Mouse (Mus musculus): ENCODE data around the gene Ghdc. TPM values are rescaled to one million over a fixed set of nuclear protein-coding genes. Genes with fewer than 3 reads are reported as not detected.

Gene Ghdc
- polyA plus RNA-seq (2012; rRNA removed) (12.1 and 14.0 TPM in 2 replicates), polyA plus RNA-seq (2014; fragmentation: Nextera tagmentation; extraction: Ambion mirVana) (3.7 and 5.7 TPM in 2 replicates)

DNA sequence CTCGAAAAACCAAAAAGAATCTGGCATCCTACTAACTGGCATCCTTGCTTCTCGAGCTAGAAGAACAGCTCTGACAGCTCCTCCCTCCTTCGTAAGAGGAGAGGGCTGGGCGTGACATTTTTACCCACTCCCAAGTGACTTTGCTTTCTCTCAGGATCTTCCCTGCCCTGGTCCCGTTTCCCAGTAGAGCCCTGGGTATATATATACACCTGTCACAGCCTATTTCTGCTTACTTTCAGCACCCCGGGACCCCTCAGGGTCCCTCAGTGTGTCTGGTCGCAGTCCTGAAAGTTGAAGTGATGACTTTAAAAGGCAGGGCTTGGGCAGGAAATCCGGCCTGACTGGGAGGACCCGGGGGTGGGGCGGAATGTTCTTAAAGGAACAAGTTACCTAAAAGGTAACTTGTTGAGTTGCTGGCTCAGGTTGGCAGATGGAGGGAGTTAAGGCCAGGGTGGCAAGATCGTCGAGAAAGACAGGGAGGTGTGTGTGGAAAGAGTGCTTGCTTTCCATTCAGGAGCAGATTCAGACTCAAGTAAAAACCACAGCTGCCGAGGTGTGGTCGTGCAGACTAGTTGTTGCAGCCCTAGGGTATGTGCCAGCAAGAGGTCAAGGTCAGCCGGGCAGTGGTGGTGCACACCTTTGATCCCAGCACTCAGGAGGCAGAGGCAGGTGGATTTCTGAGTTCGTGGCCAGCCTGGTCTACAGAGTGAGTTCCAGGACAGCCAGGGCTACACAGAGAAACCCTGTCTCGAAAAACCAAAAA lies at the start of gene Ghdc:
Gene Ghdc (minus strand): TSS at position 312 of the 763 bp plus-strand sequence.
- Histone ChIP-seq H3K9me3 (ENCODE audit: control insufficient read depth, low read length) (no peaks in the 10 kb centered on the region), H3K4me2 (replicated peaks; ENCODE audit: low read depth, low read length, severe bottlenecking) (peak within 1 kb of the TSS; percentile 51), H3K9ac (ENCODE audit: low read depth, low read length, severe bottlenecking) (peak within 1 kb of the TSS; percentile 46), H3K4me1 (ENCODE audit: control insufficient read depth, insufficient read depth, low read length) (peaks cover 3% of the 10 kb centered on the region; the same call in 1 of the 2 replicates), H3K27me3 (ENCODE audit: control insufficient read depth, insufficient read depth, low read length) (no peaks in the 10 kb centered on the region), H3K36me3 (ENCODE audit: control insufficient read depth, insufficient read depth, low read length) (no peaks in the 10 kb centered on the region), H3K27ac (replicated peaks; ENCODE audit: low read depth, low read length) (no peak within 1 kb of the TSS; the same call in 1 of the 2 replicates), H3K4me3 (replicated peaks; ENCODE audit: low read length) (peak within 1 kb of the TSS; percentile 47)
- ATAC-seq (ENCODE audit: low FRiP score, low read depth) (peak; percentile 67), DNase-seq (ENCODE audit: low spot score) (peak; percentile 66)
- no peak for TF ChIP-seq POLR2A (IDR thresholded peaks at IDR 0.05; ENCODE audit: borderline replicate concordance, extremely low read depth, insufficient read depth, insufficient read length)
- WGBS, result 15% methylated on average over 17 of the region's 17 CpGs

DNA sequence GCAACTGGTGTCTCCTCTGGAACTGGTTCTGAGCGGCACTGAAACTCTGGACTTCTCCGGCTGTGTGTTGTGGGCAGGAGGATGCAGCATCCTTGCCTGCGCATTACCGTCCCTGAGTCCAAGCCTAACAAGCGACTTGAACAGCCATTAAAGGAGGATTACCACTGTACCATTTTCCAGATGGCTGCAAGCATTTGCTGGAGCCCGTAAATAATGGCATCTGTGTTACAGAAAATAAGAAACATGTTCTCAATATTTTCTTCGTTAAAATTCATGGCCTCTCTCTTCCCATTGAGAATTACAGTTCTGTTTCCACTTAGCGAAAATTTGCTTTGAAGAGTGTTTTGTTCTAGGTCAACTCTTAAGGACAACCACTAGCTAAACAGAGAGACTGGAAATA lies 49.3 kb upstream of the Ghdc start:
- peak; percentile 53 for DNase-seq (ENCODE audit: low spot score)
- Histone ChIP-seq H3K36me3 (ENCODE audit: control insufficient read depth, insufficient read depth, low read length) (no peaks in the 10 kb centered on the region), H3K27me3 (ENCODE audit: control insufficient read depth, insufficient read depth, low read length) (no peaks in the 10 kb centered on the region), H3K27ac (replicated peaks; ENCODE audit: low read depth, low read length) (no peak overlapping the region), H3K9ac (ENCODE audit: low read depth, low read length, severe bottlenecking) (no peak overlapping the region), H3K4me1 (ENCODE audit: control insufficient read depth, insufficient read depth, low read length) (peaks cover 5% of the 10 kb centered on the region), H3K4me3 (replicated peaks; ENCODE audit: low read length) (no peak overlapping the region), H3K9me3 (ENCODE audit: control insufficient read depth, low read length) (no peaks in the 10 kb centered on the region), H3K4me2 (replicated peaks; ENCODE audit: low read depth, low read length, severe bottlenecking) (0 out of 2 replicates have a peak overlapping the region, but pooled peaks have one; percentile 5)
- 30% methylated on average over 8 of the region's 8 CpGs for WGBS
- no peak for TF ChIP-seq POLR2A (IDR thresholded peaks at IDR 0.05; ENCODE audit: borderline replicate concordance, extremely low read depth, insufficient read depth, insufficient read length)
- ATAC-seq (ENCODE audit: low FRiP score, low read depth), result no peak

DNA sequence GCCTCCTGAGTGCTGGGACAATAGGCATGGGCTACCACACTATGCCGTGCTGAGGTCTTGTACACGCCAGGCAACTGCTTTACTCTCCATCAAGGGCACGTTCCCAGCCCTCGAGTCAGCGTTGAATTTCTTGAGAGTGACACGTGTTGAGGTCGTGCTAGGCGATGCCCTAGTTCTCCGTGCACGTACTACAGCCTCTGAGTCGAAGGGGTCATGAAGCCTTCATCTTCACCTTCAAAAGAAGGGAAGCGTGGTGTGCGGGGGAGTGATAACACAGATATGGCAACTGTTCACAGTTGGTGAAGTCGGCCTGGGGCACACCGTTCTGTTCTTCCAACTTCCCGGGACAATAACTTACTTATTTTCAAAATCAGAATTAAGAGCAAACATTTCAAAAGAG lies 48.9 kb upstream of the Ghdc start:
- no peak for TF ChIP-seq POLR2A (IDR thresholded peaks at IDR 0.05; ENCODE audit: borderline replicate concordance, extremely low read depth, insufficient read depth, insufficient read length)
- Histone ChIP-seq H3K27me3 (ENCODE audit: control insufficient read depth, insufficient read depth, low read length) (no peaks in the 10 kb centered on the region), H3K36me3 (ENCODE audit: control insufficient read depth, insufficient read depth, low read length) (no peaks in the 10 kb centered on the region), H3K4me3 (replicated peaks; ENCODE audit: low read length) (no peak overlapping the region), H3K9ac (ENCODE audit: low read depth, low read length, severe bottlenecking) (no peak overlapping the region), H3K9me3 (ENCODE audit: control insufficient read depth, low read length) (no peaks in the 10 kb centered on the region), H3K27ac (replicated peaks; ENCODE audit: low read depth, low read length) (no peak overlapping the region), H3K4me2 (replicated peaks; ENCODE audit: low read depth, low read length, severe bottlenecking) (0 out of 2 replicates have a peak overlapping the region, but pooled peaks have one; percentile 5), H3K4me1 (ENCODE audit: control insufficient read depth, insufficient read depth, low read length) (peaks cover 7% of the 10 kb centered on the region)
- ATAC-seq (ENCODE audit: low FRiP score, low read depth) (no peak), DNase-seq (ENCODE audit: low spot score) (no peak)
- 49% methylated on average over 16 of the region's 16 CpGs for WGBS

DNA sequence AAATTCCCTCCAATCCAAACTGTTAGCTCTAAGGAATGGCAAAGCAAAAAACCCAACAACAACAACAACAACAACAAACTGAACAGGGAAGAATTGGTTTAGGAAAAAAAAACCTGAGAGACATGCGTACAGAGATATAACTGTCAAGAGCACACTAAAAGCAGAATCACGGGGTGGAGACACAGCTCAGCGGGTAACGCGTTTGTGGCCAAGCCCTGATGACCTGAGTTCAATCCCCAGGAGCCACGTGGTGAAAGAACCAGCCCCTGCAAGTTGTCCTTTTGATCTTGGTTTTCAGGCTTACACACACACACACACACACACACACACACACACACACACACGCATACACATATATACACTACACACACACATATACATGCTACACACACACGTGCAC lies 48.3 kb upstream of the Ghdc start:
- H3K4me2 ChIP-seq (replicated peaks; ENCODE audit: low read depth, low read length, severe bottlenecking), result no peak overlapping the region
- no peak overlapping the region for H3K27ac ChIP-seq (replicated peaks; ENCODE audit: low read depth, low read length)
- ATAC-seq (ENCODE audit: low FRiP score, low read depth), result no peak
- no peak overlapping the region for H3K9ac ChIP-seq (ENCODE audit: low read depth, low read length, severe bottlenecking)
- TF ChIP-seq POLR2A (IDR thresholded peaks at IDR 0.05; ENCODE audit: borderline replicate concordance, extremely low read depth, insufficient read depth, insufficient read length), result no peak
- DNase-seq (ENCODE audit: low spot score), result no peak
- no peak overlapping the region for H3K4me3 ChIP-seq (replicated peaks; ENCODE audit: low read length)
- H3K36me3 ChIP-seq (ENCODE audit: control insufficient read depth, insufficient read depth, low read length), result no peaks in the 10 kb centered on the region
- H3K9me3 ChIP-seq (ENCODE audit: control insufficient read depth, low read length), result no peaks in the 10 kb centered on the region
- H3K4me1 ChIP-seq (ENCODE audit: control insufficient read depth, insufficient read depth, low read length), result peaks cover 7% of the 10 kb centered on the region
- no peaks in the 10 kb centered on the region for H3K27me3 ChIP-seq (ENCODE audit: control insufficient read depth, insufficient read depth, low read length)
- 65% methylated on average over 8 of the region's 8 CpGs for WGBS

DNA sequence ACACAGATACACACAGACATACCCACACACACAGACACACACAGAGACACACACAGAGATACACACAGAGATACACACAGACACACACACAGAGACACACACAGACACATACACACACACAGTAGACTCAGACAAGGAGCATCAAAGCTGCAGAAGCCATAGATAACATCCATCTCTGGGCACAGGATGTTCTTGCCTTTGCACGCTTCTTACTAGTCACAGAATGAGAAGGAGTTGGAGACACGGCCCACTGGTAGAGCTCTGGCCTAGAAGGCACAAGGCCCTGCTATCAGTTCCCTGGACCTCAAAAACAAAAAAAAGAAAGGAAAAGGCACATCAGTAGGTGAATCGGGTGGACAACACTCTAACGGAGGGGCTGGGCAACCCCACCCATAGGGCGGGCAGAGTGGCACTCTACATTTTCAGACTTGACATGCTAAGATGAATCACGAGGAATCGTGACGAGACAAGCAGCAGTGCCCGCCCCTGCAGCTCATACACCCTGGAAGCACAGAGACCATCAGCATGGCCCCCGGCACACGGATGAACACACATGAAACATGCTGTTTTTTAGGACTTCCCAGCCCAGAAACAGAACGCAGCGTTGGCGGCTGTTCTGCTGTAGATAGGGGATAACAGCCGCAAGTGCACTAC lies 47.7 kb upstream of the Ghdc start:
- no peaks in the 10 kb centered on the region for H3K9me3 ChIP-seq (ENCODE audit: control insufficient read depth, low read length)
- TF ChIP-seq POLR2A (IDR thresholded peaks at IDR 0.05; ENCODE audit: borderline replicate concordance, extremely low read depth, insufficient read depth, insufficient read length), result no peak
- no peak overlapping the region for H3K27ac ChIP-seq (replicated peaks; ENCODE audit: low read depth, low read length)
- no peak overlapping the region for H3K4me3 ChIP-seq (replicated peaks; ENCODE audit: low read length)
- H3K4me2 ChIP-seq (replicated peaks; ENCODE audit: low read depth, low read length, severe bottlenecking), result no peak overlapping the region
- DNase-seq (ENCODE audit: low spot score) (no peak), ATAC-seq (ENCODE audit: low FRiP score, low read depth) (no peak)
- peaks cover 7% of the 10 kb centered on the region for H3K4me1 ChIP-seq (ENCODE audit: control insufficient read depth, insufficient read depth, low read length)
- 86% methylated on average over 15 of the region's 15 CpGs for WGBS
- no peaks in the 10 kb centered on the region for H3K36me3 ChIP-seq (ENCODE audit: control insufficient read depth, insufficient read depth, low read length)
- no peaks in the 10 kb centered on the region for H3K27me3 ChIP-seq (ENCODE audit: control insufficient read depth, insufficient read depth, low read length)
- no peak overlapping the region for H3K9ac ChIP-seq (ENCODE audit: low read depth, low read length, severe bottlenecking)

Data from limb, embryonic 14.5 days (tissue).